Mouse (Mus musculus) kidney, adult 2 months (tissue): ENCODE measurements at regions not wholly inside any gene's neighbourhood (a gene's known extent, or its start where the extent isn't known, plus 50 kb on each side); places are given as distances from the start of the nearest gene placed in this dataset.

Source experiments
- CTCF ChIP-seq: fragments of 200-500 bp; conservative IDR thresholded peaks from 2 replicates; pipeline ENCODE4 v1.5.1; 2011; ENCODE audit warnings: low read depth, mild to moderate bottlenecking, control low read depth, low read length, moderate library complexity, mixed read lengths; ENCODE audit not compliant: insufficient read depth, insufficient read length
- POLR2A ChIP-seq: fragments of 200-500 bp; IDR thresholded peaks from one replicate; pipeline ENCODE4 v1.6.1; 2011; ENCODE audit warnings: low read depth, low read length, control low read depth

DNA sequence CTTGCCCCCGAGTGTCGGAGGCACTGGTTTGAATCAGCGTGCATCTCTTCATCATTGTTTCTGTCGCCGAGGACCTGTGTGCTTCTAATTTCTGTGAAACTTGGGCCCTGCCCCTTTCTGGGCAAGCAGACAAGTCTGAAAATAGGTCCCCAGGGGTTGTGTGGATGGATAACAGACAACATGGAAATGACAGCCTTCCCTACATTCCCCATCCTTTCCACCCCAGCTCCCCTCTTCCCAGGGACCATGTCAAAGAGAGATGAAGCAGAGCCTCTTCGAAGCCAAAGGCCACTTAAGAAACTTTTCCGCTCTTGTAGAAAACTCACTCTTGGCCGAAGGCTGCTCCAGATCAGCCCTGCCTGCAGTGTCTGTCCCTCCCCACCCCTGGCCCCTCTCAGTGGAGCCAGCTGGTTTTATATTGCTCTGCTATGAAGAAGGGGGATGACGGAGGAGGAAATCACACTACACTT, 233.2 kb downstream of the Gm45692 start:
- TF ChIP-seq CTCF (no peak), POLR2A (no peak)
